Mouse (Mus musculus): ENCODE measurements around the gene Clint1. TPM values are rescaled to one million over a fixed set of nuclear protein-coding genes. Genes with fewer than 3 reads are reported as not detected.

The Clint1 gene
- polyA plus RNA-seq, 1 experiment from 2014 or later, result 41.6 TPM

GRCm38 (mm10) chr11:45884029-45884428 lies 32.2 kb downstream of the Clint1 start:
- H3K9me3 ChIP-seq (ENCODE audit: low read length), result no peaks in the 10 kb centered on the region
- ATAC-seq, result no peak
- DNase-seq (ENCODE audit: low spot score), result peak; percentile 78
- peaks cover 8% of the 10 kb centered on the region; the same call in 1 of the 2 replicates for H3K36me3 ChIP-seq (ENCODE audit: insufficient read depth, low read length)
- H3K4me3 ChIP-seq (ENCODE audit: low read depth, low read length), result no peak overlapping the region
- WGBS, result 24% methylated on average over 4 of the region's 4 CpGs
- no peak overlapping the region for H3K4me2 ChIP-seq (replicated peaks; ENCODE audit: low read depth, low read length)
- H3K27me3 ChIP-seq (replicated peaks; ENCODE audit: insufficient read depth, low read length), result no peaks in the 10 kb centered on the region
- peaks cover 16% of the 10 kb centered on the region for H3K4me1 ChIP-seq (ENCODE audit: insufficient read depth, low read depth, low read length)
- H3K9ac ChIP-seq (replicated peaks; ENCODE audit: low read depth), result no peak overlapping the region
- no peak for TF ChIP-seq EP300 (IDR thresholded peaks at IDR 0.05)
- peak; percentile 76 for TF ChIP-seq CTCF (IDR thresholded peaks at IDR 0.05)
- H3K27ac ChIP-seq (ENCODE audit: low read length), result no peak overlapping the region

GRCm38 (mm10) chr11:45885606-45886230 lies 33.9 kb downstream of the Clint1 start:
- no peak overlapping the region for H3K4me3 ChIP-seq (ENCODE audit: low read depth, low read length)
- WGBS, result 78% methylated on average over 5 of the region's 5 CpGs
- H3K27me3 ChIP-seq (replicated peaks; ENCODE audit: insufficient read depth, low read length), result no peaks in the 10 kb centered on the region
- peaks cover 12% of the 10 kb centered on the region for H3K4me1 ChIP-seq (ENCODE audit: insufficient read depth, low read depth, low read length)
- DNase-seq (ENCODE audit: low spot score) (no peak), ATAC-seq (no peak)
- TF ChIP-seq EP300 (IDR thresholded peaks at IDR 0.05) (no peak), CTCF (IDR thresholded peaks at IDR 0.05) (no peak)
- H3K36me3 ChIP-seq (ENCODE audit: insufficient read depth, low read length), result peaks cover 23% of the 10 kb centered on the region; the same call in 1 of the 2 replicates
- no peak overlapping the region for H3K27ac ChIP-seq (ENCODE audit: low read length)
- no peak overlapping the region for H3K4me2 ChIP-seq (replicated peaks; ENCODE audit: low read depth, low read length)
- no peaks in the 10 kb centered on the region for H3K9me3 ChIP-seq (ENCODE audit: low read length)
- H3K9ac ChIP-seq (replicated peaks; ENCODE audit: low read depth), result no peak overlapping the region

- 96% methylated on average over 5 of the region's 5 CpGs for WGBS
- no peak overlapping the region for H3K4me2 ChIP-seq (replicated peaks; ENCODE audit: low read depth, low read length)
- ATAC-seq (no peak), DNase-seq (ENCODE audit: low spot score) (no peak)
- H3K27ac ChIP-seq (ENCODE audit: low read length), result no peak overlapping the region
- H3K4me3 ChIP-seq (ENCODE audit: low read depth, low read length), result no peak overlapping the region
- no peaks in the 10 kb centered on the region for H3K9me3 ChIP-seq (ENCODE audit: low read length)
- H3K9ac ChIP-seq (replicated peaks; ENCODE audit: low read depth), result no peak overlapping the region
- no peaks in the 10 kb centered on the region for H3K27me3 ChIP-seq (replicated peaks; ENCODE audit: insufficient read depth, low read length)
- TF ChIP-seq EP300 (IDR thresholded peaks at IDR 0.05) (no peak), CTCF (IDR thresholded peaks at IDR 0.05) (no peak)
- peaks cover 9% of the 10 kb centered on the region for H3K4me1 ChIP-seq (ENCODE audit: insufficient read depth, low read depth, low read length)
- H3K36me3 ChIP-seq (ENCODE audit: insufficient read depth, low read length), result peaks cover 29% of the 10 kb centered on the region
Observed at GRCm38 (mm10) chr11:45886596-45886995, 34.7 kb downstream of the Clint1 start.

GRCm38 (mm10) chr11:45888471-45889030 lies 36.7 kb downstream of the Clint1 start:
- H3K4me2 ChIP-seq (replicated peaks; ENCODE audit: low read depth, low read length), result no peak overlapping the region
- H3K4me1 ChIP-seq (ENCODE audit: insufficient read depth, low read depth, low read length), result peaks cover 2% of the 10 kb centered on the region; the same call in 1 of the 2 replicates
- no peak for DNase-seq (ENCODE audit: low spot score)
- 79% methylated on average over 9 of the region's 9 CpGs for WGBS
- H3K36me3 ChIP-seq (ENCODE audit: insufficient read depth, low read length), result peaks cover 32% of the 10 kb centered on the region
- TF ChIP-seq CTCF (IDR thresholded peaks at IDR 0.05) (no peak), EP300 (IDR thresholded peaks at IDR 0.05) (no peak)
- H3K9me3 ChIP-seq (ENCODE audit: low read length), result no peaks in the 10 kb centered on the region
- no peak overlapping the region for H3K4me3 ChIP-seq (ENCODE audit: low read depth, low read length)
- H3K9ac ChIP-seq (replicated peaks; ENCODE audit: low read depth), result no peak overlapping the region
- no peak for ATAC-seq
- H3K27ac ChIP-seq (ENCODE audit: low read length), result no peak overlapping the region
- H3K27me3 ChIP-seq (replicated peaks; ENCODE audit: insufficient read depth, low read length), result no peaks in the 10 kb centered on the region

GRCm38 (mm10) chr11:45889981-45890380 lies 38.1 kb downstream of the Clint1 start:
- Histone ChIP-seq H3K9me3 (ENCODE audit: low read length) (no peaks in the 10 kb centered on the region), H3K27ac (ENCODE audit: low read length) (no peak overlapping the region), H3K27me3 (replicated peaks; ENCODE audit: insufficient read depth, low read length) (no peaks in the 10 kb centered on the region), H3K4me3 (ENCODE audit: low read depth, low read length) (no peak overlapping the region), H3K9ac (replicated peaks; ENCODE audit: low read depth) (no peak overlapping the region), H3K4me1 (ENCODE audit: insufficient read depth, low read depth, low read length) (no peaks in the 10 kb centered on the region), H3K36me3 (ENCODE audit: insufficient read depth, low read length) (peaks cover 44% of the 10 kb centered on the region), H3K4me2 (replicated peaks; ENCODE audit: low read depth, low read length) (no peak overlapping the region)
- no peak for TF ChIP-seq CTCF (IDR thresholded peaks at IDR 0.05)
- no peak for TF ChIP-seq EP300 (IDR thresholded peaks at IDR 0.05)
- DNase-seq (ENCODE audit: low spot score), result no peak
- 75% methylated on average over 3 of the region's 3 CpGs for WGBS
- ATAC-seq, result no peak

- no peak for DNase-seq (ENCODE audit: low spot score)
- no peak for ATAC-seq
- H3K4me1 ChIP-seq (ENCODE audit: insufficient read depth, low read depth, low read length), result no peaks in the 10 kb centered on the region
- H3K4me2 ChIP-seq (replicated peaks; ENCODE audit: low read depth, low read length), result no peak overlapping the region
- H3K9me3 ChIP-seq (ENCODE audit: low read length), result no peaks in the 10 kb centered on the region
- no peaks in the 10 kb centered on the region for H3K27me3 ChIP-seq (replicated peaks; ENCODE audit: insufficient read depth, low read length)
- H3K27ac ChIP-seq (ENCODE audit: low read length), result no peak overlapping the region
- TF ChIP-seq EP300 (IDR thresholded peaks at IDR 0.05), result no peak
- TF ChIP-seq CTCF (IDR thresholded peaks at IDR 0.05), result no peak
- H3K36me3 ChIP-seq (ENCODE audit: insufficient read depth, low read length), result peaks cover 48% of the 10 kb centered on the region
- H3K4me3 ChIP-seq (ENCODE audit: low read depth, low read length), result no peak overlapping the region
- WGBS, result 79% methylated on average over 20 of the region's 20 CpGs
- H3K9ac ChIP-seq (replicated peaks; ENCODE audit: low read depth), result no peak overlapping the region
Observed at GRCm38 (mm10) chr11:45890423-45890822, 38.6 kb downstream of the Clint1 start.
